Mouse (Mus musculus): ENCODE measurements at regions not wholly inside any gene's neighbourhood (a gene's known extent, or its start where the extent isn't known, plus 50 kb on each side); places are given as distances from the start of the nearest gene placed in this dataset.
A peak's percentile ranks its signal among the peaks of the same experiment; 100 is the strongest.

DNA sequence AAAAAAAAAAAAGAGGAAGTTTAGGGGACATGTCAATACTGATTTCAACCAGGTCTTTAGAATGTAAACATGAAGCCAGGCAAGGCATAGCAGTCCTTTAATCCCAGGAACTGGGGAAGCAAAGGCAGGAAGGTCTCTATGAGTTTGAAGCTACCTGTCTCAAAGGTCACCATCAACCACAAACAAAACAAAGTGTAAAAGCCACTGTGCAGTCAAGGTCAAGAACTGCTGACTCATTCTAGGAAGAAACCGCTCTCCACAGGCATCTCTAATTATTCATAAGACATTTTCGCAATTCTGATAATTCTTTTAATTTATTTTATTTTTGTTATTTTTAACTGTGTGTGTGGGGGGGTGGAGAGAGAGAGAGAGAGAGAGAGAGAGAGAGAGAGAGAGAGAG, 364.0 kb downstream of the Cntnap4 start:
- no peak for ATAC-seq (replicated peaks; ENCODE audit: low FRiP score, low TSS enrichment, poor library complexity, severe bottlenecking)

DNA sequence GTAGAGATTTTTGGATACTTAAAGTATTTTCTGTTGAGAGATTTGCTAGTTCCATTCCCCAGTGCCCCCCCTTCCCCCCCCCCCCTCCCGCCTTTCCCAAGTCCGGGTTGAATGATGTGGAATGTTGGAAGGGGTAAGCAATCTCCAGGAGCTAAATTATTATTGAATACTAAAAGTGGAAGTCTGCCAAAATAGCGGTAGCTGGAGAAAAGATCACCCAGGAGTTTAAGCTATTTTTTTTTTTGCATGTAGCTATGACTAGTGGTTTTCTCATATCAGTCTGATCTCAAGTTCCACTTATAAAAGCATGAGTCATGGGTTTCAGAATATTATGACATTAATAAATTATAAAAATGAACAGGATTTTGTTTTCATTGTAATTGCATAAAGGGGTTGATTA, 365.6 kb downstream of the Cntnap4 start:
- ATAC-seq (replicated peaks; ENCODE audit: low FRiP score, low TSS enrichment, poor library complexity, severe bottlenecking) = no peak

DNA sequence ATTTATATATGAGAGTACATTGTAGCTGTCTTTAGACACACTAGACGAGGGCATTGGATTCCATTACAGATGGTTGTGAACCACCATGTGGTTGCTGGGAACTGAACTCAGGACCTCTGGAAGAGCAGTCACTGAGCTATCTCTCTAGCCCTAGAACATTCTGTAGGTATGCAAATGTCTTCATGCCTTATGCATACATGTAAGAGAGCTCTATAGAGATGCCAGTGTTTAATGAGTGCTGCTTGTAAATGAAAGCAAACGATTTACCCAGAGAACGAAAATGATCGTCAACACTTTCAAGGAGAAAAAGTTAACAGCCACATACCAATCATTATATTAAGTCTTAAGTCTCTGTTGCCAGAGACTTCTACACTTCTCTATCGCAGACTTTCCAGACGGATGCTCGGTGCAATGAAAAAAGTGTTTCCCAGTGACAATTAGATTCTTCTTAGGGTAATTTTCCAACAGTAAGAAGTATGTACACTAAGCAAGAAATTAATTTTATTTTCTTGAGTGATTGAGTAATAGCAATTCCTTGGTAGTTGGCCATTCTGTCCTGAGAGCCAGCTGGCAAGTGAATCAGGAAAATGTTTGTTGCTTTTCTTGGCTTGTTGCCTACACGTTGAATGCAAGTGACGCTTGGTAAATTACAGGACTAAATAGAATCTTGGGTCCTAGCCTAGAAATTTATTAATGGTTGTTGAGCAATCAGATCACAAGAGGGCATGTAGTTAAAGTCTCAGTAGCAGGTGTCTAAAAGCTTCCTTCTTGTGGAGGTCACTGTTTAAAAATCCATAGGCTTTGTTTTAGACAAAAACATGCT, 366.3 kb downstream of the Cntnap4 start:
- no peak for ATAC-seq (replicated peaks; ENCODE audit: low FRiP score, low TSS enrichment, poor library complexity, severe bottlenecking)

DNA sequence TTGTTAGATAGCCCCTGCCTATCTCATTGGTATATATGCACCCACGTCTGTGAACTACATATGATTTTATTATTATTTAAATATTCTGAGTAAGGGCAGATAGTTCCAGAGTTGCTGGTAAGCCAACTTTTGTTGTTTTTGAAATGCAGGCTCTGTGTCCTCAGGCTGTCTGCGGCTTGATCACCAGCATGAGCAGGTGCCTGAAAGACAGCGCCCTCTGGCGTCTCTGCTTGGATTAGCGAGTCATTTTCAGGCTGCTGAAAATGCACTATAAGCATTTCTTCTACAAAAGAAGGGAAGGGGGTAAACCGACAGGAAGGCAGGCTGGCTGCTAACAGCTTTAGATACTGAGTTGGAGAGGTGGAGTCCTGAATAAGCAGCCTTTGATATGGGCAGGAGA, 402.6 kb downstream of the Cntnap4 start:
- ATAC-seq (replicated peaks; ENCODE audit: low FRiP score, low TSS enrichment, poor library complexity, severe bottlenecking) = 0 out of 2 replicates have a peak, but pooled peaks have one; percentile 59

DNA sequence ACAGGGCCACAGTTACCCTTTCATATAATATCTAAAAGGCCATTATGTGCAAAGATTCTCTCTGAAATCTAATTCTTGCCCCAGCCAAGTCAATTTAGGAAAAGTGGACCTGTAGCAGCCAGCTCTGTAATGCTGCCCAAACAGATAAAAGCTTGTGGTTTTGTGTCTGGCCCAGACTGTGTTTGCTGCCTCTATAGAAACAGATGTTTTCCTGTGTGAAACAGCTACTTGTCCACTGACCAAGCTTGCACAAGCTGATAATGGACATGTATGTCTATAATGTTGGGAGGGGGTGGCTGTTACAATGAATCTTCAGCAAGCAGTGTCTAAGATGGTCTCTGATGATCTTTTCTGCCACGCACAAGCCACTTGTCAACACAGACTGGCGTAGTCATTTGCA, 405.9 kb downstream of the Cntnap4 start:
- ATAC-seq (replicated peaks; ENCODE audit: low FRiP score, low TSS enrichment, poor library complexity, severe bottlenecking) = no peak

DNA sequence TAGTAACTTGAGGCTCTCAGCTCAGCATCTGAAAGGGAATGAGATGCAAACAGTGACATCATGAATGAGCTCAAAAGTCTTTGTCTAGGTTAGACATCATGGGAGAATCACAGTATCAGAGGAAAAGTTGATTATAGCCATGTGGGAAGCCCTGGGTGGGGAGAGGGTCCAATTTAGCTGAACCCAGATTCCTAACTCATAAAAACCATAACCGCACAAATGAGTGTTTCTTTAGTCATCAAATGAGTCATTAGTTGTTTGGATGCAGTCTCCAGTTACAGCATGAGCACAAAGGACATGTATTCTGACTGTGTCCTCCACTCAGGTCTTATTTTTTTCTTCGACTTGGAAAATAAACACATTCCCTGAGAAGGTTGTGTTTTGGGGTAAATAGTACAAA, 406.5 kb downstream of the Cntnap4 start:
- ATAC-seq (replicated peaks; ENCODE audit: low FRiP score, low TSS enrichment, poor library complexity, severe bottlenecking) = no peak

DNA sequence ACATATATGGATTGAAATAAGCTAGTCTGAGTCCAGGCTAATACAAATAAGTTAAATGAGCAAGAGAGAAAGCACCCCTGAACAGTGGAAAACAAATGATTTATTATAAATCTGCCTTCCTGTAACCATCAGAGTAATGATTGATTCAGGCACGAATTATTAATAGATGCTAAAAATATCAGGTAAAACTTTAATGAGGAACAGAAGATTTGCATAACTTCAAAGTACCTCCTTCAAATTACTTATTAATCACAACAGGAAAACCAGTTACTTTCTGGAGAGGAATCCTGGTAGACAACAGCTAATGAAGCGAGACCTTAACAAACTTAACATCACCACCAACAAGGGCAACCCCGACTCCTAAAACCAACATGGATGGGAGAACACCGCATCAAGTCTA, 423.9 kb downstream of the Cntnap4 start:
- ATAC-seq (replicated peaks; ENCODE audit: low FRiP score, low TSS enrichment, poor library complexity, severe bottlenecking) = no peak

DNA sequence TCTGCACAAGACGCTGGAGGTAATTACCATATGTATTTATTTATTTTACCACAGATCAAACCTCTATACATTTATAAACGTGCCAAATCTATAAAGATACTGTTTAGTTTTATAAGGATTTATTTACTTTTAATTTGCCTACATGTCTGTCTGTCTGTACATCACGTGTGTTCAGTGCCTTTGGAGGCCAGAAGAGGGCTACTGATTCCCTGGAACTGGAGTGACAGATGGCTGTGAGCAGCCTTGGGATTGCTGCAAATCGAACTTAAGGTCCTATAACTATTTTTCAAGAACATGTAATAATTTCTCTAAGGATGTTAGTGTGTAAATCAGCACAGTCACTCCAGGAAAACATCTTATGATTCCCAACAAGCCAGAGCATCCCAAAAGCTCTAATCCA, 437.5 kb downstream of the Cntnap4 start:
- no peak for ATAC-seq (replicated peaks; ENCODE audit: low FRiP score, low TSS enrichment, poor library complexity, severe bottlenecking)

DNA sequence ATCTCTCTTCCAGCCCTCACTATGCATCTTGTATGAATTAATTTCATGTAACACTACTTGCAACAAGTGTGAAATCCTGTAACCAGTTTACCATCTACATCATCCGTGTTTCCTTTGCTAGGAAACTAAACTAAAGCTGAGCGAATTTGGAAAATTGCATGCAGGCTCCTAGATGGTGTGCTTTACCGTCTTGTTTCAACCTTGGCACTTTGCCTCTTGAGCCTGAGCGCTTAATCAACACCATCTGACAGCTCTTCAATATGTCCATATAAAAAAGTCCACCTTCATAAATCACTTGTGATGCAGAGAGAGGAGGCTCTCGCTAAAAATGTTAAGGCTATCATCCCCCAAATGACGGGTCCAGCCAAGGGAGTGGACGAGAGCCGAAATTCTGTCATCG, 459.0 kb downstream of the Cntnap4 start:
- ATAC-seq (replicated peaks; ENCODE audit: low FRiP score, low TSS enrichment, poor library complexity, severe bottlenecking) = no peak

DNA sequence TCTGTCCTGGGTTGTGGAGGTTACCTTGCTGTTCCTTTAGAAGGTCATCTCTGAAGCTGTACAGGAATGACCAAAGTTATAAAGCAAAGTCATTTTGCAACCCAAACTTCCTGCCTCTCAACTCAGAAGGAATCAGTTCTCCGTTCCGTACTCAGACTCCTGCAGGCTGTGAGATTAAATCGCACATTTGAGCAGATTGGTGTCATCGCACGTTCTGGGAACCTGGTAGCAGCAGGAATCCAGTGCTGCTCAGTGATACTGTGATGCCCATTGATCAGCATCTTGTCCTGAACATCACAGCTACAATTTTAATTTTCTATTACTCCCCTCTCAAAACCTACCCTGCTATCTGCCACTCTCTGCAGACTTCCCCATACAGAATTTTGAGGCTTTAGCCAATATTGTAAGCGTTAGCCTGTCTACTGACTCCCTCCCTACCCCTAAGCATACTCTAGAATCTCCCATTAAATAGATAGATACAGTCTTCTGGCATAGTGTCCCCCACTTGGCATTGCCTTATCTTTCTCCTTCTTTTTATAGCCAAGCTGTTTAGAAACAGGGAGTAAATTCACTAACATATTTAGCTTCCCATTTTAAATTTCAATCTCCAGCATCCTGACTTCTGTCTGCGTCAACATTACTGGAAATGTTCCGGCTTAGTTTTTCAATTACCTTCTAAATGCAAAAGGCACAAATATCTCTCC, 482.1 kb downstream of the Cntnap4 start:
- ATAC-seq (replicated peaks; ENCODE audit: low FRiP score, low TSS enrichment, poor library complexity, severe bottlenecking) = no peak

DNA sequence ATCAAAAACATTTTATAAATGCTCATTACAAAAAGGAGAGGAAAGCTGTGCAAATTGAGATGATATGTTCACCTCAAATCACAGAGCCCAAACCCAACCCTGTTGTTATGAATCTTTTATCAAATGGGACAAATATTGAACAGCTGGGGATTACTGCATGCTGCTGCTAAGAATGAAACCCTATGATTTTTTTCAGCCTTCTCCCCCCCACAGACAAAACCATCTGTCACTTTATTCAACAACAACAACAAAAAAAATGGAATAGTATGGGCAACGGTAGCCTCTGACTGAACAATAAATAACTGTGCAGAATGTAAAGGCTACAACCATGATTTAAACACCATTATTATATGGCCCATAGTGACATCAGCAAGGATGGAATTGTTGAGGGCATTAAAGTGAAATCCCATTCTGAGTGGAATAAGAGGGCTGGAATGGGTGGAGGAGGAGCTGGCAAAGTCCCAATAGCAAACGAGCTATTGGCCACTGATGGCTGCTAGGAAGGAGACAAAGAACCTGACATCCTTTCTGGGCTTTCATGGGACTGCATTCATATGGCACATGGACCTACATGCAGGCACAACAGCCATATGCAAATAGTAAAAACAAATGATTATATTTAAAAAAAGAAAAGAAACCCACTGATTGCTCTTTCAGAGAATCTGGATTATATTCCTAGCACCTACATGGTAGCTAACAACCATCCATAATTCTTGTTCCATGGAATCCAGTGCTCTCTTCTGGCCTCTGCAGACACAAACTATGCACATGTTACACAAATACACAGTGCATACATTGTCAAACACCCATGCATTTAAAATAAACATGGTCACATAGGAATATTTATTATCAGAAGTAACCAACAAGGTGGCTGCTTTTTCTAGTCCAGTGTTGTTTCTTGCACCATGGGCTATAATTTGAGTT, 495.7 kb downstream of the Cntnap4 start:
- no peak for ATAC-seq (replicated peaks; ENCODE audit: low FRiP score, low TSS enrichment, poor library complexity, severe bottlenecking)

DNA sequence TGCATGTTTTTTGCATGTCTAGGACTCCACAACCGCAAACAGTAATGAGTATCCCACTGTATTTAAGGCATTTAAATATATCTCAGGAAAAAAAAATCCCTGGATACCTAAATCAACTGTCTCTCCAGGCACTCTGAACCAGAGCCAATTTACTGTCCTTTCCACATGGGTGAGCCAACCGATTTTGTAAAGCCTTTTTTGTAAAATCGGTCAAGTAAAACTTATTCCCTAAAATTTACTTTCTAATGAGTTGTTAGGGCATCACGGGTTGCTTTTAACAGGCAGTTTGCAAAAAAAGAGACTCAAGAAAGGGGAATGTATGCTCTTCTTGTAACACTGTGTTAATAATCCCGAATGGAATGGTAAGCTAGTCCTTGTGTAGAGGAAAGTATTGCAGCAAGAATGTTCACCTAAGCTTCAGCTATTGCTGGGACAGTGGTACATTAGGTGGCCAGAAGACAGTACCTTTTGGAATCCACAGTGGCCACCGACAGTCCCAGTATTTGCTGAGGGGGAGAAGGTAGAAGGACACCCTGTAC, 496.4 kb downstream of the Cntnap4 start:
- no peak for ATAC-seq (replicated peaks; ENCODE audit: low FRiP score, low TSS enrichment, poor library complexity, severe bottlenecking)

DNA sequence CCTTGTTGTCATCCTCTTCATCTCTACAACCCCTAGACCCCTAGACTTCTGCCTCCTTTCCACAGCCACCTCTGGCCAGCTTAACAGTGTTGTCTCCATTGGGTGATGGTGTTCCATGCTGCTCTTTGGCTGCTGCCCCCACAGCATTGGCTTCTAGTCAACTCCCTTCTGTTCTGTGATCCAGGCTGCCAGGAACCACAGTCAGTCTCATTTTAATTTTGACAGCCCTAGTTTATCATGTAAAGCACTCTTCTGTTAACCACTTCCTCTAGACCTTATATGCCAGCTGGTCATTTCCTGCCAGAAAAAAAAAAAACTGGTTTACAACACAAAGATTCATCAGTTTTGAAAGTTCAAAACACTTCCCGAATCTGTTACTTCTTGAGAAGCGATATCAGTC, 514.1 kb downstream of the Cntnap4 start:
- ATAC-seq (replicated peaks; ENCODE audit: low FRiP score, low TSS enrichment, poor library complexity, severe bottlenecking) = no peak

DNA sequence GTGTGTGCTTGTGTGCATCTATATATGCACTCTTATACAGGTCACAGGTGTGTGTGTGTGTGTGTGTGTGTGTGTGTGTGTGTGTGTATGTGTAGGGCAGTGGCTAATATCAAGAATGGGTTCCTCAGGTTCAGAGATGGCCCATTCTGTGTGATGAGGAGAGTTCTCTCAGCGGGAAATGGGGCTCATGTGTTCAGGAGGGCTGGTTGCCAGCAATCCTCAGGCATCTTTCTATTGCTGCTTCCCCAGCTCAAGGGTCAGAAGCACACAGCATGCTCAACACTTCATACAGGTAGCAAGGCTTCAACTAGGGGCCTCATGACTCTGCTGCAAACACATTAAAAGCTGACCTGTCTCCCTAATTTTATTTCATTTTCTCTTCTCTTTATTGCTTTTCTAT, 517.7 kb downstream of the Cntnap4 start:
- ATAC-seq (replicated peaks; ENCODE audit: low FRiP score, low TSS enrichment, poor library complexity, severe bottlenecking) = no peak

DNA sequence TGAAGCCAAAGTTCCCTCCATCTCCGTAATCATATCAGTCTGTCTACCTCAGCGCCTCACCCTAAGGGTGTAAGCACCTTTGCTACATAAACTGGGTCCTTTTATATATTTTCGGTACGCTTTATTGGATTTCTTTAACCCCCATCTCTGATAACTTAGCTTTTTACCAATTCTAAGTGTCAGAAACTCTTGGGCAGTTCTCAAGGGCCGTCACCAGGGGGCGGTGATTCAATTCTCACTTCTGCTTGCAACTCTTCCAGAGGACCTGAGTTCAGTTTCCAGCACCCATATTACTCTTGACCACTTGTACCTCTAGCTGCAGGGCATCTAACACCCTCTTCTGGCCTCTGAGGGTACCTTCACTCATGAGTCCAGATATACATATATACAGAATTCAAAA, 523.7 kb upstream of the Mon1b start:
- no peak for ATAC-seq (replicated peaks; ENCODE audit: low FRiP score, low TSS enrichment, poor library complexity, severe bottlenecking)

DNA sequence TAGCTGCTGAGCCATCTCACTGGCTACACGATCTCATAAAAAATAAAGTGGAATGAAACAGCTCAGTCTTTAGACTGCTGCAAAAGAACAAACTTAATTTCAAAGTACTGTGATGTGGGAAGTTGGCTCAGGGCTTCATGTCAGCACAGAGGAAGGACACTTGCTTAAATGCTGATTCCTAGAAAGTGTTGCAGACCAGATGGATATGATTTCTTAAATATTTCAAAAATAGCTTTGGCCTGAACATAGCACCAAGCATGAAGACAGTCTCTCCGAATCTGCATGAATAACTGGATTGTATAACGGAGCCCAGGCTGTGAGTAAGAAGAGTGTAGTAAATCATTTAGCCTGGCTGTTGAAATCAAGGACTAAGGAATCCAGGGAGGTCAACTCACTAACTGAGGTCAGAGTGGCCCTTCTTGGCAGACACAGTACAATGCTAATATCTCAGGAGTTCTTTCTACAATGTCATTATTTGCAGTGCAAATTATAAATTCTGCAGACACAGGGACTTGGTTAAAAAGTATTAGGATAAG, 521.2 kb upstream of the Mon1b start:
- no peak for ATAC-seq (replicated peaks; ENCODE audit: low FRiP score, low TSS enrichment, poor library complexity, severe bottlenecking)

DNA sequence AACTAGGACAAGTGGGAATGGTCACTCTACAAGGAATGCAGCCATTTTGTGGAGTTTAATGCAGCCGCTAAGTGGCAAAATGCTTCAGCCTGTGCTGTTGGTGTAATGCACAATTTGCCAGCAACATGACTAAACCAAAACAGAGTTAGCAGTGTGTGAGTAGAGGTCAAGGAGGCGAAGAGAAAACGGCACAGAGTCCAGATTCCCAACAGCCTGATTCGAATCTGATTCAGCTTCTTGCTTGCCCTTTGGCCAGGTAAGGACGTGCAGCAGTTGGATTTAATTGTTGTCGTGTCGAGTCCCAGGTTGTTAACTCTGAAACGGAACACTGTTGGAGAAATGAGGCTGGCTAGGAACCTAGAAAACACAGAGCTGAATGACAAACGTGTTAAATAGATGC, 518.1 kb upstream of the Mon1b start:
- no peak for ATAC-seq (replicated peaks; ENCODE audit: low FRiP score, low TSS enrichment, poor library complexity, severe bottlenecking)

DNA sequence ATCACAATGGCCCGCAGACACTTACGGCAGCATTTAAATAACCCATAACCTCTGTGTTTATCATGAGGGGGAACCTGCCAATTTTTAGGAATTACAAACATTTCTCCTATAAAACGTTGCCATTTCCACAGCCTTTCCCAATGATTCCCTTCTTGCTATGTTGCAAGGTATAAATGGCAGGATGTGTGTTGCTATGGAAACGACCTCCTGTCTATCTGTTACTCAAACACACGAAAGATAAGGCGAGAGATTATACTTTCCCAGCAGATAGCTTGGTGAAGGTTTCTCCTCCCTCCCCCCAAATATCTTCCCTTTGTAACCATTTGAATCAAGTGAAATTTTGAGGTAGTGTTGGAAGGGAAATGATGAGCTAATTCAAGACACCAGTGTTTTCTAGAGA, 509.8 kb upstream of the Mon1b start:
- ATAC-seq (replicated peaks; ENCODE audit: low FRiP score, low TSS enrichment, poor library complexity, severe bottlenecking) = no peak

DNA sequence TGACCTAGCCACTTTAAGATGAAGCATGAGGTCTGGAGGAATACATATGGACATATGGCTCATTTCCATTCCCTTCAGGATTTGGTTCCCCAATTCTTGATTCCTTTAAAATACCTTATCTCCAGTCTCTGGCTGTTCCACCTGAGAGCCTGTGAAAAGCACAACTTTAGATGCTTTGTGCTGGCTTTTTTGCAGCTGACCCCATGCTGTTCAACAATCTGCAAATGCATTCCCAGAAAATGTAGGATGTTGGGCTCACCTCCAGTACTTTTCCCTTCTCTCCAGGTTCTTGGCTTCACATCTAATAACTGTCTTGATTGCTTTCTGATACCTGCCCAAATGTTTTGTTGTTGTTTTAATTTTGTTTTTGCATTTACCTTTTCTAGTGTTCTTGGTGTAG, 498.0 kb upstream of the Mon1b start:
- no peak for ATAC-seq (replicated peaks; ENCODE audit: low FRiP score, low TSS enrichment, poor library complexity, severe bottlenecking)

DNA sequence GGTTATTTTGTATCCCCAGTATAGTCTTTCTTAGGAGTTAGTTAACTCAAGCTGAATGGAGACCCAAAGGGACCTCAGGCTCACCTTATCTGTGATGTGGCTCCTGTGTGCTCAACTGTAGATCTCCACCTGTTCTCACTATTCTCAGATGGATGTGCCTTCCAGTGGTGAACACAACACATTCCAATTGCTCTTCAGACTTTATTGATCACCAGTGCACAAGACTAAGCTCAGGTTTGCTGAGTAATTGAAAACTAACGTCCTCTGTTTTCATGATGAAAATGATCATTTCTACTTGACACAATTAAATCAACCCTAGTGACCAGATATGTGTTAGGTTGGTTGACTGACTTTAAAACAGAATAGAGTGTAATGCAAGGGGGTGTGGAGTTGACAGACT, 495.4 kb upstream of the Mon1b start:
- ATAC-seq (replicated peaks; ENCODE audit: low FRiP score, low TSS enrichment, poor library complexity, severe bottlenecking) = no peak

Measured in megakaryocyte-erythroid progenitor cell, adult 5-6 weeks (primary cell).